Mouse (Mus musculus) urinary bladder, adult 18-20 months (tissue): ENCODE measurements around the gene Acp4.
"Not testable (repeated sequence)": the region's sequence is repeated elsewhere in the genome, so short reads cannot be mapped to it uniquely, and the experiment has no call there.

Experiments
- DNase-seq, 2 experiments: peaks; one replicate each; pipeline ENCODE4 v3.0.0; 2022; ENCODE audit warnings: low spot score in 2 of 2, mixed read lengths in 2 of 2

The Acp4 gene

DNA sequence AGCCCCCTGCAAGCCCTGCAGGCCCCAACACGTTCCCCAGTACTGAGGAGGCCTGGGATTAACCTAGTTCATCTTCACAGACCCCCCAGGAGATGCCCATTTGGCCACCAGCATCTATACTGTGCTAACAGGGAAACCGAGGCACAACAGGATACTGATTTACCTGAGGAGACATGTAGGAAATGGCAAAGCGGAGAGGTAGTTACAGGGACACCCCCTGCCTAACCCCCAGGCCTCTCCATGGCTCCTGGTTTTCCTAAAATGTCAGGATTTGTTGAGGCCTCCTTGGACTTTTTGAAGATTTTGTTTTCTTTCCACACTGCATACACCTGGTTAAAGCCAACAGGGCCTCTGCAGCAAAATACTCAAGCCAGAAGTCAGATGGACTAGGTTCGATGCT is at the start of gene Acp4:
Gene Acp4 (minus strand): TSS at position 101 of the 400 bp plus-strand sequence.
- no peak for DNase-seq

DNA sequence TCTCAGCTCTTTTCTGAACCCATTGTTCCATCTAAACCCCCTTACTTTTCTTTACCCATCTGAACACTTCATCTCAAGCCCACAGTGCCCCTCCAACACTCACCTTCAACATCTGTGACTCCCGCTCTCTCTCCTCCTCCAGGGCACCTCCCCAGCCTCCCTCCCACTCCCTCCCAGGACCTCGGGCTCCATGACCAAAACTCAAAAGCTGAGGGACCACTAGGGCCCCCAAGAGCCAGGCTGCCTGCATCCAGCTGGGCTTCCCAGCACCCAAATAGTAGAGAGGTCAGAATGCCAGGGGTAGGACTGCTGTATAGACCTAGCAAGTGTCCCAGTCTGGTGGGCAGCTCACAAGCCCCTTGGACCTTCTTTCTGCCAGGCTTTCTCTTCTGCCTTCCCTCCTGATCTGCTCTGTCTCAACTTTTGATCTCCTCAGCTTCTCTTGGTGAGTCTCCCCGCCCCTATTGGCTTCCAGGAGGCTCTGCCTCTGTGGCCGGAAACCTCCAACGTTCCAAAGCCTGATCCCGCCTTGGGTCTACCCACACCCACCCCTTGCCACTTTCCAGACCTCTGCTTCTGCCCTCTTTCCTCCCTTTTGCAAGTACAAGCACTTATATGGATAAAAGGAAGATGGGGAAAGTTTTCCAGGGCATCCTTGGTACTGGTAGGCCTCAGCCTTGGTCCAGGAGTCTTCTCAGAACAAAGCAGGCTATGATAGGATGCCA is 49.5 kb upstream of the Acp4 start, which contains the start of gene Clec11a:
Gene Clec11a (minus strand): TSS at position 387 of the 725 bp plus-strand sequence.
- peak in 1 of 2 experiments; percentile 28 for DNase-seq

GRCm38 (mm10) chr7:44305686-44306085 is 48.5 kb upstream of the Acp4 start:
- DNase-seq = no peak

- peak; percentile 91 to 98 for DNase-seq
These were observed 47.8 kb upstream of the Acp4 start for GRCm38 (mm10) chr7:44304775-44305641.

DNA sequence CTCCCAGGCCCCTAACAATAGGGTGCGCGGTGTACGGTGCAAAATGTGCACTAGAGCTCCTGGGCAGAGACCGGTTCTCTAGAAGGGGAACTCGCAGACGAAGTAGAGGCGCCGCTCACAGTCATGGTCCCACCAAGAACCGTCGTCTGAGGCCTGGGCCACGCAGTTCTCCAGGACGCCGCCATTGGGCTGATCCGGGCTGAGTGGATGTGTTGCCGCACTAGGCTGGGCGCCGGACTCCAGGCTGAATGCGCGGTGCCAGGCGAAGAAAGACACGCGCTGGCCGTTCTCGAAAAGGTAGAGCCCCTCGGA is 47.2 kb upstream of the Acp4 start:
- DNase-seq = no peak

DNA sequence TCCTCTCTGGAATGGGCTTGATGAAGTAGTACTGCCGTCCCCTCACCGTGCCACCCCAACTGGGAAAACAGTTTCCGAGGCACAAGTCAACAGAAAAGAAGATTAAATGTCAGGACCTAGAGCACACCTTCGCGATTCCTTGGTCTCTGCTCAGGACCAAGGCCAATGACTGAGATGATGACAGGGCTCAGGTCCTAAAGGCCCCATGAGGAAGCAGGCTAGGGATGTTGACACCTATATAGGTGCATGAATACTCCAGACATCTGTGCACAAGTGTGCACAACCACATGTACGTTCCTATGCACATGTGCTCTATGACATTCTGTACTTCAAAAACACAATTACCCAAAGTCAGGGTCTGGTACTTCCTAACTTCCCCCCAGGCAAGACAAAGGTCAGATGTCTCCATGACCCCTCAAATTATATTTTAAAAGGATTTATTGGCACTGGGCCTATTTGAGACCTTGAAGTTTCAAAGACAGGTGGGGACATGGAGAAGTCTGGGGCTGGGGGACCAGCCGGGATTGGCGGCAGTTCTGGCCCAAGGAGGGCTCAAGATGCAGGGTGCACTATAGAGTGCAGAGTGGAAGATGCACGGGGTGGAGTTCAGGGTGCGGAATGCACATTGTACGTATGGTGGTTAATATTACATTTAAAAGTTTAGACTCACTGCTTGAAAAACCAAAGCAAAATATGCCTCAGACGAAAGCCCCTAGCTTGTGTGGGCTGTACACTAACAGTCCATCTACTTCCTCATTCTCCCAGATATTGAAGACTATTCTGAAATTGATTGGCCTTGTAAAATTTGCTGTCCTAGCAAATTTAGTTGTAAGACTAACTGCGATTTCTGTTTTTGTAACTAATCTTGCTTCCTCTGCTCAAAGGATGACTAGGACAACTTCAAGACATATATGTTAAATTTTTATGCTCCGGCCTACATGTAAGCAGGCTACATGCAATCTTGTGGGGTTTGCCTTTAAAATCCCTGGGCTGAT is 46.5 kb upstream of the Acp4 start:
- no peak for DNase-seq

GRCm38 (mm10) chr7:44297501-44297900 is 40.3 kb upstream of the Acp4 start:
- DNase-seq = not testable (repeated sequence)

- DNase-seq = no peak
These were observed 34.2 kb upstream of the Acp4 start for GRCm38 (mm10) chr7:44291418-44291817.

- no peak for DNase-seq
These were observed 33.8 kb upstream of the Acp4 start for GRCm38 (mm10) chr7:44290986-44291385.

DNA sequence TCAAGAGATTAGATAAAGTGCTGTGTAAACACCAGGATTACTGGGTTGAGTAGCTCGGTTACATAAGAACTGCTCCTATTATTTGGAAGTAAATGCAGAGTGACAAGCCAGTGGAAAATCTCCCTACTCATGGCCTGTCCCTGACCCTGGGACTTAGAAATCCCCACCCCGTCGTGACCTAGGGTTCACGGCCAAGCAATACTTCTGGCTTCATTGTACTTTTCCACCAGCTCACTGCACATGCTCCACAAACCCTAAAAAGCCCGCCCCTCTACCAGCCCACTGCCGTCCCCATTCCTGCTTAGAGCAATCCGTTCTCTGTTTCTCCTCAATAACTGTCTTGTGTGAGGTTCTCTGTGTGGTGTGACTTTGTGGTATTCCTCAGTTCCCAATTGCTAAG is 30.6 kb upstream of the Acp4 start:
- no peak for DNase-seq

DNA sequence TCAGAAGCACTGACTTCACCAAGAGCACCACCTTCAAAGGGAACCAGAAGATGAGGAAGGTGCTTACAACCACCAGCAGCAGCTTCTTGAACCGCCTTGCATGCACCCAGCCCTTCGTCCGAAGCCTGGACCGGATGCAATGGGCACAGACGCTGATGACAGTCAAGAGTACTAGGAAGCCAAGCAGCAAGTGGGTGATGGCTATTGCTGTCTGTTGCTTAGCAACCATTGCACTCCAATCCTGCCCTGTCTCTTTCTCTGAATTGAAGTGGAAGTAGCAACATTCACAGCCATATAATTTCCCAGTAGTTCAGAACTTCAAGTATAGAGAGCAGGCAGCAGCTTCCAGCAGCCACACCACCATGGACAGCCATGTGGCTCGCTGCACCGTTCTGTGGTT is 24.4 kb upstream of the Acp4 start:
- no peak for DNase-seq

DNA sequence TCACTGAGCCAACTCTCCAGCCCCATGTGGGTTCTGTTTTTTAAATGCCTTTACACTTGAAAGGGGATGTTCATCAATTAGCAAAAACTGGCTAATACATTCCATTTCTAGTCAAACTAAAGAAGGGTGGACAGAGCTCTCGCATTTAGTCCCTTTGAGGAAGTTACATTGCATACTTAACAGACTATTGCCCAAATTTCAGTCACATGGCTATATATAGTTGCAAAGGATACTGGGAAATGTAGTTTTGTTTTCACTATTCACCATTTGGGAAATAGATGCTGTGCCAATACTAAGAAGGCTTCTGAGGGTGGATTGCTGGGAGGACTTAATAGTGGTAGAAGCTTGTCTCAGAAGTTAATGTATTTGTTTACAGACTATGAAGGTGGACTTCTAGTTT is 23.8 kb upstream of the Acp4 start:
- DNase-seq = no peak

DNA sequence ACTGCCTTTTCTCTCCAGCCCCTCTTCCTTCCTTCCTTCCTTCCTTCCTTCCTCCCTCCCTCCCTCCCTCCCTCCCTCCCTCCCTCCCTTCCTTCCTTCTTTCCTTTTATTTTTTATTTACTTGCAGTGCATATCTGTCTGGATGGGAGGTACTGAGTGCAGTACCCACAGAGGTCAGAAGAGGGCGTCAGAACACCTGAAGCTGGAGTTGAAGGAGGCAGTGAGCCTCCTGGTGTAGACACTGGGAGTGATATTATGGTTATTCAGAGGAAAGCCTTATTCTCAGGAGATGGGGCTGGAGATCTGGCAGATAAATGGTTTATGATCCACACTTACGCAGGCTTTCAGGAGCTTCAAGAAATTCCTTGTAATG is 20.1 kb upstream of the Acp4 start:
- no peak for DNase-seq

DNA sequence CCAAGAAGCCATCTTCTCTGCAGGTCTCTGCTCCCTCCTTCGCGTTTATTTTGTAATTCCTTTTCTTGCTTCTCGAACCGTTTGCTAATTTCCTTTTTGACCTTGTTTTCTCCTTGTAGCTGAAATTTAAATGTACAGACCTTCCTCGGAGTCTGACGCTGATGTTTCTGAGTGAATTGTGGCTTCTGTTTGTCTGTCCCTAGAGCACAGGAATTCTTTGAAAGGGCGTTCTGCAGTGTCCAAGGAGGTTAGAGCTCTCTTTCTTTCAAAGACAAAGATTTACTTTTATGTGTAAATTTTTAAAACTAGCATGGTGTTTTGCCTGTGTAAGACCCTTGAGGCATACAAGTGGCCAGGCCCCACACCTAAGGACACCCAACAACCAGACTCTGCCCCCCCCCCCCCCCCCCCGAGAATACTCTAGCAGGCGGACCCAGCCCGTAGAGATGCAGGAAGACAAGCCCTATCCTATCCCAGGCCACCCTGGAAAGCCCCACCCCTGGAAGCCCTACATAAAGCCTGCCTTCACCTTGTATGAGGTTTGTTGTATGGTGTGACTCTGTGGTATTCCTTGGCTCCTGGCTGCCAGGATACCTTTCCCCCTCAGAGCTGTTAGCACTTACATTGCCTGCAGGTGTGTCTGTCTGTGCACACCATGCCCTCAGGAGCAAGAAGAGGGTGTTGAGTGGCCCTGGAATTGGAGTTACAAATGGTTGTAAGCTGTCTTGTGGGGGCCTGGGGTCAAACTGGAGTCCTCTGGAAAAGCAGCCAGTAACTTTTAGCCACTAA is 19.5 kb upstream of the Acp4 start:
- DNase-seq = no peak

DNA sequence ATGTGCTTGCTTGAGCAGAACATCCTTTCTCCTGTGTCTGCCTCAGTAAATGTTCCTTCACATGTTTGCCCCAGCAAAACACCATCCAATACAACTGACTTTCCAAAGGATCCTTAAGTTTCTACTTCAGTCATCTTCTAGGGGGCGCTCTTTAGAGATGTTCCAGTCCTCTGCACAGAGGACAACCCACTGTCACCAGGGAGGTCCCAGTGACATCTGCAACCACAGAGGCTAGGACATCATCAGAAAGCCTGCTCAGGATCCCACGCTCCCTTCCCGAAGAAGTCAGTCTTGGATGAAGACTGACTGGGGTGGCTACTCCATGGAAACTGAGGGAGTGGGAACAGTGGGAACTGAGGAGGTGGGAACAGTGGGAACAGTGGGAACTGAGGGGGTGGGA is 18.4 kb upstream of the Acp4 start:
- no peak for DNase-seq

DNA sequence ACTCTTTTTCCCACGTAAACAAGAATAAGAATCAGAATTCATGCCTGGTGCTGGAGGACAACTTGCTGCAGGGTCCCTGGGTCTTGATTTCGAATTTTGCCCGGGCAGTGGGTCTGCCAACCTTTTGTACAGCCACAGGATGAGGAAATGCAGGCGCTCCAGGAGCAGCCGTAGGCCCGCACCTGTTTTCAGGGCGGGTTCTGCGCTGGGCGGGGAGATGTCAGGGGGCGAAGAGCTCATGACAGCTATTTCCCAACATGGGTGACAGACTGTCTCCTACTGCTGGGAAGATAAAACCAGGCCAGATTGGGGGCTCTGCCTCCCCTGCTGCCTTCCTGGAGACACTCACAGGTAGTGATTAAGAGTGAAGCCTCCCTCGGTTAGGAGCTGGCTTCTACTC is 16.9 kb upstream of the Acp4 start:
- DNase-seq = no peak

DNA sequence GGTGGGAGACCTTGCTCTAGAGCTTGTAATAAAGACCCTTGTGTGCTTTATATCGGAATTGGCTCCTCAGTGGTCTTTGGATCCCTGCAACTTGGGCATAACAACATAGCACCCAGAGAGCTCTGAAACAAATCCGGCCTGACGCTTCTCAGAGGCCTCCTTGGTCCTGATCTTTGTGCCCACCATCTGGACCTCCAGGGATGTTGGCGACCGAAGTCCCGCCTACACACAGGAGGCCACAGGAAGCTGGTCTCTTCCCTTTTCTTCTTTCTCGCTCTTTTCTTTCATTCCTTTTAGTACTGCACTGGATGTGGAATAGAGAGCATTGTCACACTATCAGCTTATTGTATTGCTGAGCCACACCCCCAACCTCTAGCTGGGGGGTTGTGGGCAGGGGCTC is 16.3 kb upstream of the Acp4 start:
- no peak for DNase-seq

GRCm38 (mm10) chr7:44272546-44272945 is 15.4 kb upstream of the Acp4 start:
- no peak for DNase-seq

DNA sequence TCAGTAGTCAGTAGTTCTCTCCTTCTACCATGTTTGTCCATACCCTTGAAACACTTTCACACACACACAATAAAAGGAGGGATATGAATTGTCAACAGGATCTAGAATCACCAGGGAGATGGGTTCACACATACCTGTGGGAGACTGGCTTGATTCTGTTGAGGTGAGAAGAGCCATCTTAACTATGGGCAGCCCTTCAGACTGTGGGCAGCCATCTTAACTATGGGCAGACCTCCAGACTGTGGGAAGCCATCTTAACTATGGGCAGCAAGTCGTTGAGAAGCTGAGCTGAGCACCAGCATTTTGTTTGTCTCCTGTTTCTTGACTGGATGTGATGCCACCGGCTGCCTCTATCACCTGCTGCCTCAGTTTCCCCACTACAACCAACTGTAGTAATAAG is 14.1 kb upstream of the Acp4 start:
- no peak for DNase-seq

GRCm38 (mm10) chr7:44269397-44269796 is 12.2 kb upstream of the Acp4 start:
- DNase-seq = no peak

GRCm38 (mm10) chr7:44268117-44268516 is 10.9 kb upstream of the Acp4 start:
- no peak for DNase-seq
